Mouse (Mus musculus) forebrain, embryonic 10.5 days (tissue): ENCODE data around the gene Olfr1157. TPM values are rescaled to one million over a fixed set of nuclear protein-coding genes. Genes with fewer than 3 reads are reported as not detected.

Experiments used
- DNase-seq: peaks from one replicate; pipeline ENCODE4 v3.0.0-alpha.2; 2017; ENCODE audit warnings: low spot score; ENCODE audit errors: extremely low spot score
- H3K27ac ChIP-seq: fragments of 300-500 bp; sonication (generic); 2 replicates; pipeline ENCODE4 v1.5.1; 2016; ENCODE audit warnings: mild to moderate bottlenecking
- H3K27me3 ChIP-seq: fragments of 300-500 bp; sonication (generic); 2 replicates; pipeline ENCODE4 v1.6.1; 2016; ENCODE audit warnings: mild to moderate bottlenecking; ENCODE audit not compliant: poor library complexity, severe bottlenecking
- H3K36me3 ChIP-seq: fragments of 300-500 bp; sonication (generic); replicated peaks from 2 replicates; pipeline ENCODE4 v1.6.1; 2016; ENCODE audit warnings: mild to moderate bottlenecking, moderate library complexity
- H3K4me1 ChIP-seq: fragments of 300-500 bp; sonication (generic); 2 replicates; pipeline ENCODE4 v1.6.1; 2016
- H3K4me3 ChIP-seq: fragments of 300-500 bp; sonication (generic); 2 replicates; pipeline ENCODE4 v1.5.1; 2016; ENCODE audit warnings: mild to moderate bottlenecking, moderate library complexity
- H3K9me3 ChIP-seq: fragments of 300-500 bp; sonication (generic); 2 replicates; pipeline ENCODE4 v1.6.1; 2016; ENCODE audit warnings: mild to moderate bottlenecking, moderate library complexity
- WGBS: fragments of 180-500 bp; shearing (Covaris S2); methylation state at CpG from one replicate; pipeline ENCODE4 v1.1.7; 2016; 5-methylcytosine and 5-hydroxymethylcytosine counted together
- polyA plus RNA-seq: library from polyadenylated mRNA; unstranded; fragments of >200 nt; fragmentation: Nextera tagmentation; extraction: Ambion mirVana; gene quantifications from 2 replicates; pipeline ENCODE4 v1.2.1, GENCODE M21; 2016

Olfr1157 gene
- polyA plus RNA-seq, result not detected in 2 replicates

GRCm38 (mm10) chr2:87968199-87968598 is at the start of gene Olfr1157:
Gene Olfr1157 (minus strand): TSS chr2:87968299.
- Histone ChIP-seq H3K27ac (no peak within 1 kb of the TSS), H3K9me3 (no peaks in the 10 kb centered on the region), H3K4me3 (no peak within 1 kb of the TSS), H3K27me3 (no peaks in the 10 kb centered on the region), H3K4me1 (no peaks in the 10 kb centered on the region), H3K36me3 (no peaks in the 10 kb centered on the region)
- 98% methylated on average over 4 of the region's 4 CpGs for WGBS
- no peak for DNase-seq

- Histone ChIP-seq H3K9me3 (no peaks in the 10 kb centered on the region), H3K27ac (no peak within 1 kb of the TSS), H3K4me3 (no peak within 1 kb of the TSS), H3K4me1 (no peaks in the 10 kb centered on the region), H3K27me3 (no peaks in the 10 kb centered on the region), H3K36me3 (no peaks in the 10 kb centered on the region)
- DNase-seq, result no peak
These were observed 39.6 kb upstream of the Olfr1157 start, which contains the start of gene Olfr1160 for GRCm38 (mm10) chr2:88007515-88008318. Gene Olfr1160 (minus strand): TSS chr2:88008268.

- H3K4me3 ChIP-seq, result no peak within 1 kb of the TSS
- DNase-seq, result no peak
- H3K36me3 ChIP-seq, result no peaks in the 10 kb centered on the region
- no peaks in the 10 kb centered on the region for H3K27me3 ChIP-seq
- no peak within 1 kb of the TSS for H3K27ac ChIP-seq
- H3K9me3 ChIP-seq, result no peaks in the 10 kb centered on the region
- no peaks in the 10 kb centered on the region for H3K4me1 ChIP-seq
These were observed 21.7 kb upstream of the Olfr1157 start, which contains the start of gene Olfr1158 for GRCm38 (mm10) chr2:87989813-87990212. Gene Olfr1158 (plus strand): TSS chr2:87990113.

- Histone ChIP-seq H3K27ac (no peak within 1 kb of the TSS), H3K9me3 (no peaks in the 10 kb centered on the region), H3K4me3 (no peak within 1 kb of the TSS), H3K36me3 (no peaks in the 10 kb centered on the region), H3K4me1 (no peaks in the 10 kb centered on the region), H3K27me3 (no peaks in the 10 kb centered on the region)
- WGBS, result 84% methylated on average over 3 of the region's 3 CpGs
- DNase-seq, result no peak
These were observed 6.5 kb upstream of the Olfr1157 start, which contains the start of gene Olfr74 for GRCm38 (mm10) chr2:87974563-87974962. Gene Olfr74 (minus strand): TSS chr2:87974663.

GRCm38 (mm10) chr2:87953000-87953399 is 15.1 kb downstream of the Olfr1157 start, which contains the start of gene Olfr1156:
Gene Olfr1156 (minus strand): TSS chr2:87953100.
- Histone ChIP-seq H3K4me1 (no peaks in the 10 kb centered on the region), H3K4me3 (no peak within 1 kb of the TSS), H3K27ac (no peak within 1 kb of the TSS), H3K36me3 (no peaks in the 10 kb centered on the region), H3K27me3 (no peaks in the 10 kb centered on the region), H3K9me3 (no peaks in the 10 kb centered on the region)
- DNase-seq, result no peak

GRCm38 (mm10) chr2:87945037-87945436 is 23.1 kb downstream of the Olfr1157 start, which contains the start of gene Olfr1155:
Gene Olfr1155 (minus strand): TSS chr2:87945137.
- Histone ChIP-seq H3K27ac (no peak within 1 kb of the TSS), H3K27me3 (no peaks in the 10 kb centered on the region), H3K36me3 (no peaks in the 10 kb centered on the region), H3K4me1 (no peaks in the 10 kb centered on the region), H3K9me3 (no peaks in the 10 kb centered on the region), H3K4me3 (no peak within 1 kb of the TSS)
- DNase-seq, result no peak
- WGBS, result 96% methylated on average over 1 of the region's 1 CpGs

Other genes with a start within 250 kb of the Olfr1157 start
- not detected in 2 replicates for gene Olfr1138, start 228.3 kb downstream of the Olfr1157 start, polyA plus RNA-seq
- gene Olfr1140, start 224.5 kb downstream of the Olfr1157 start, polyA plus RNA-seq, result not detected in 2 replicates
- gene Olfr1141, start 214.3 kb downstream of the Olfr1157 start, polyA plus RNA-seq, result not detected in 2 replicates
- not detected in 2 replicates for gene Olfr152, start 188.8 kb downstream of the Olfr1157 start, polyA plus RNA-seq
- not detected in 2 replicates for gene Olfr1143, start 167.7 kb downstream of the Olfr1157 start, polyA plus RNA-seq
- not detected in 2 replicates for gene Olfr1145, start 158.5 kb downstream of the Olfr1157 start, polyA plus RNA-seq
- not detected in 2 replicates for gene Olfr1148, start 137.8 kb downstream of the Olfr1157 start, polyA plus RNA-seq
- not detected in 2 replicates for gene Olfr1150-ps1, start 124.3 kb downstream of the Olfr1157 start, polyA plus RNA-seq
- not detected in 2 replicates for gene Olfr1151, start 112.4 kb downstream of the Olfr1157 start, polyA plus RNA-seq
- gene Olfr1152, start 101.8 kb downstream of the Olfr1157 start, polyA plus RNA-seq, result not detected in 2 replicates
- gene Olfr1153, start 73.3 kb downstream of the Olfr1157 start, polyA plus RNA-seq, result not detected in 2 replicates
- gene Olfr1154, start 63.1 kb downstream of the Olfr1157 start, polyA plus RNA-seq, result not detected in 2 replicates
- not detected in 2 replicates for gene Olfr1155, start 23.2 kb downstream of the Olfr1157 start, polyA plus RNA-seq
- gene Olfr1156, start 15.2 kb downstream of the Olfr1157 start, polyA plus RNA-seq, result not detected in 2 replicates
- gene Olfr74, start 6.4 kb upstream of the Olfr1157 start, polyA plus RNA-seq, result not detected in 2 replicates
- not detected in 2 replicates for gene Olfr1158, start 21.8 kb upstream of the Olfr1157 start, polyA plus RNA-seq
- gene Olfr1160, start 40.0 kb upstream of the Olfr1157 start, polyA plus RNA-seq, result not detected in 2 replicates
- gene Olfr1161, start 54.5 kb upstream of the Olfr1157 start, polyA plus RNA-seq, result not detected in 2 replicates
- not detected in 2 replicates for gene Olfr73, start 69.4 kb upstream of the Olfr1157 start, polyA plus RNA-seq
- not detected in 2 replicates for gene Olfr1162, start 82.8 kb upstream of the Olfr1157 start, polyA plus RNA-seq
- gene Olfr1163, start 103.5 kb upstream of the Olfr1157 start, polyA plus RNA-seq, result not detected in 2 replicates
- not detected in 2 replicates for gene Olfr1164, start 125.7 kb upstream of the Olfr1157 start, polyA plus RNA-seq
- not detected in 2 replicates for gene Olfr1166, start 160.0 kb upstream of the Olfr1157 start, polyA plus RNA-seq
- gene Olfr1167, start 186.9 kb upstream of the Olfr1157 start, polyA plus RNA-seq, result not detected in 2 replicates
- gene Olfr1168, start 213.6 kb upstream of the Olfr1157 start, polyA plus RNA-seq, result not detected in 2 replicates